Mouse (Mus musculus): ENCODE measurements around the gene Alkbh5. TPM values are rescaled to one million over a fixed set of nuclear protein-coding genes. Genes with fewer than 3 reads are reported as not detected.
A peak's percentile ranks its signal among the peaks of the same experiment; 100 is the strongest.

Gene Alkbh5
- 29.3 and 30.4 TPM in 2 replicates for polyA plus RNA-seq (2012; ENCODE audit: insufficient read depth, insufficient read length, missing spikeins)

DNA sequence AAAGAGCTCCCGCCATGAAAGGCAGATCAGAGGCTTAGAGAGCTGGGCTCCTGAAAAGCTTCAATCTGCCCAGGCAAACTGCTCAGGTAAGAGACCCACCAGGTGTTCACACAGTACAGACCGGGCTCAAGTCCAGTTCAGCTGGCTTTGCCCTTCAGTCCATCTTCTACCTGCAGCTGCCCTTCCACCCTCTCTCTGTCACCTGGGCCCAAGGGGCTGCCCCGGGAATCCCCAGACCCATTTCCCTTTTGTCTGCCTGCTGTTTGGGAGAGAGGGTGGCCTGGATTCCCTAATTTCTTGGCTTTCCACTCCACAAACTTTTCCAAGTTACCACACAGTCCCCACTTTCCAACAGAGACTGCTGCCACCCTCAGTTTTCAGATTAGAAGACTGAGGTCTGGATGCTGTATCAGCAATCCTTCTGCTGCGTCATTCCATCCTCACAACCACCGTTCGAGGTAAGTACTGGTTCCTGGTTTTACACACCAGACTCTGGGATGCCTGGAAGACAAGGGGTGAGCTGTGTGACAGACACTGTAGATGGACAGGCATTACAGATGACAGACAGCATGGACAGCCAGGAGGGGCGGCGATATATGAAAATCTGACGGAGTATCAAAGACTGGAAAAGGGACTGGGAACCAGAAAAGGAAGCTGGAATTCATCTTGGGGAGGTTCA lies at the start of gene Alkbh5:
Gene Alkbh5 (plus strand): TSS at position 202 of the 679 bp plus-strand sequence.
- H3K27ac ChIP-seq (replicated peaks; ENCODE audit: low read depth, low read length) = peak within 1 kb of the TSS; percentile 99
- H3K4me1 ChIP-seq (ENCODE audit: control insufficient read depth, insufficient read depth, insufficient read length, low read length) = peaks cover 9% of the 10 kb centered on the region
- H3K4me3 ChIP-seq (ENCODE audit: insufficient read depth, low read depth, low read length) = peak within 1 kb of the TSS; percentile 82

DNA sequence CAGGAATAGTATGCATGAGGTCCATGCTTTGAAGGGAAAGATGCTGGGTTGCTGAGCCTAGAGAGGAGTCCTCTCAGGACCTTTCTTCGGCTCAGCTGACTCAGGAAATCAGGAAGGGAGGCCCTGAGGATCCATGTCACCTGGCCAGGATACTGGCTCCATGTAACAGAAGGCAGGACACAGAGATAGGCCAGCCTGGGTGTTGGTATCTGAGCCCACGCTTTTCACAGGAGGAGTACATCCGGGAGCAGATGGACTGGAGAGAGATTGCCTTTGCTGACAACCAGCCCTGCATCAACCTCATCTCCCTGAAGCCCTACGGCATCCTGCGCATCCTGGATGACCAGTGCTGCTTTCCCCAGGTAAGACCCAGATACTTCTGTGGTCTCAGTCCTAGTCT lies 43.5 kb upstream of the Alkbh5 start:
- no peak overlapping the region for H3K27ac ChIP-seq (replicated peaks; ENCODE audit: low read depth, low read length)
- H3K4me1 ChIP-seq (ENCODE audit: control insufficient read depth, insufficient read depth, insufficient read length, low read length) = no peaks in the 10 kb centered on the region
- H3K4me3 ChIP-seq (ENCODE audit: insufficient read depth, low read depth, low read length) = no peak overlapping the region

DNA sequence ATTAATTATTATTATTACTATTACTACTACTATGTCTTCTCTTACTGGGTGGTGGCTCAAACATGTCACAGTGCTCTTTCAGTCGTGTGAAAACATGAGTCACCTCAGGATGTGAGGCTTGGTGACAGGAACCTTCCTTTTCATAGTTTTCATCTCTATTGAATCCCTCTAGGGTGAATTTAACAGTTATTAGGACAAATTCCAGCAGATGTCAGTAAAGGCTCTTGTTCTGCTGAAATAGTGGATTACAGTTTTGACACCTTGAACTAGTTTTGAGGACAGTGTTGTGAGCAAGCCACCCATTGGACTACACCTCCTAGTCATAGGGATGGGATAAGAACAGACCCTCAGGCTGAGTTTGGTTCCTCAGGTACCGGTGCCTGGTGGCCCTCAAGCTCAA lies 40.5 kb upstream of the Alkbh5 start:
- Histone ChIP-seq H3K27ac (replicated peaks; ENCODE audit: low read depth, low read length) (no peak overlapping the region), H3K4me1 (ENCODE audit: control insufficient read depth, insufficient read depth, insufficient read length, low read length) (no peaks in the 10 kb centered on the region), H3K4me3 (ENCODE audit: insufficient read depth, low read depth, low read length) (no peak overlapping the region)

DNA sequence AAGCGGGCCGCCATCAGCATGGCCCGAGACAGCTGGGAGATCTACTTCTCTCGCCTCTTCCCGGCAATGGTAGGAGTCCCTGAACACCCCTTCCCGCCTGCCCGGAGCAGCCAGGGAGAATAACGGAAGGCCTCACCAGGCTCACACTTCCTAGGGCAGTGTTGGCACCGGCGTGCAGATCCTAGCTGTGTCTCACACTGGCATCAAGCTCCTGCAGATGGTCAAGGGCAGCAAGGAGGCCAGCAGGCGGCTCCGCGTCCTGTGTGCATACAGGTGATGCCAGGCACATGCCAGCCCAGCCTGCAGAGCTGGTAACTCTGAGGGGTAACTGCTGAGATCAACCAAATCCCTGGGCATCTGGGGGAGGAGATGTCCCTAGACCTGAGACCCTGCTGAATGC lies 28.9 kb upstream of the Alkbh5 start:
- no peak overlapping the region for H3K27ac ChIP-seq (replicated peaks; ENCODE audit: low read depth, low read length)
- H3K4me1 ChIP-seq (ENCODE audit: control insufficient read depth, insufficient read depth, insufficient read length, low read length) = no peaks in the 10 kb centered on the region
- H3K4me3 ChIP-seq (ENCODE audit: insufficient read depth, low read depth, low read length) = no peak overlapping the region

GRCm38 (mm10) chr11:60508950-60509349 lies 27.2 kb upstream of the Alkbh5 start:
- Histone ChIP-seq H3K4me3 (ENCODE audit: insufficient read depth, low read depth, low read length) (peak overlapping the region; percentile 41), H3K4me1 (ENCODE audit: control insufficient read depth, insufficient read depth, insufficient read length, low read length) (no peaks in the 10 kb centered on the region), H3K27ac (replicated peaks; ENCODE audit: low read depth, low read length) (no peak overlapping the region)

GRCm38 (mm10) chr11:60509500-60509899 lies 26.7 kb upstream of the Alkbh5 start:
- Histone ChIP-seq H3K27ac (replicated peaks; ENCODE audit: low read depth, low read length) (no peak overlapping the region), H3K4me3 (ENCODE audit: insufficient read depth, low read depth, low read length) (peak overlapping the region; percentile 41), H3K4me1 (ENCODE audit: control insufficient read depth, insufficient read depth, insufficient read length, low read length) (no peaks in the 10 kb centered on the region)

- Histone ChIP-seq H3K27ac (replicated peaks; ENCODE audit: low read depth, low read length) (no peak overlapping the region), H3K4me1 (ENCODE audit: control insufficient read depth, insufficient read depth, insufficient read length, low read length) (no peaks in the 10 kb centered on the region), H3K4me3 (ENCODE audit: insufficient read depth, low read depth, low read length) (no peak overlapping the region)
These were observed 24.3 kb upstream of the Alkbh5 start for GRCm38 (mm10) chr11:60511893-60512292.

DNA sequence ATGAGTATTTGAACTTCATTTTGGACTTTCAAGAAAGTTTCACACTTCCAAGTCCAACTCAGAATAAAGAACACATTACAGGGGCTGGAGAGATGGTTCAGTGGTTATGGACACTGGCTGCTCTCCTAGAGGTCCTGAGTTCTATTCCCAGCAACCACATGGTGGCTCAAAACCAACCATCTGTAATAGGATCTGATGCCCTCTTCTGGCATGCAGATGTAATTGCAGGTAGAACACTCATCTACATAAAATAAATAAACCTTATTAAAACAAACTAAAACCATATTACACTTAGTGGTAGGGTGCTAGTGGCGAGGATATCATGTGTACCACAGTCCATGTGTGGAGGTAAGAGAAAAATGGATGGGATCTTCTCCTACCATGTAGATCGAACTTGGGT lies 23.7 kb upstream of the Alkbh5 start:
- H3K27ac ChIP-seq (replicated peaks; ENCODE audit: low read depth, low read length) = no peak overlapping the region
- H3K4me1 ChIP-seq (ENCODE audit: control insufficient read depth, insufficient read depth, insufficient read length, low read length) = no peaks in the 10 kb centered on the region
- H3K4me3 ChIP-seq (ENCODE audit: insufficient read depth, low read depth, low read length) = no peak overlapping the region

GRCm38 (mm10) chr11:60514941-60515340 lies 21.2 kb upstream of the Alkbh5 start:
- H3K4me3 ChIP-seq (ENCODE audit: insufficient read depth, low read depth, low read length) = no peak overlapping the region
- no peaks in the 10 kb centered on the region for H3K4me1 ChIP-seq (ENCODE audit: control insufficient read depth, insufficient read depth, insufficient read length, low read length)
- H3K27ac ChIP-seq (replicated peaks; ENCODE audit: low read depth, low read length) = no peak overlapping the region

DNA sequence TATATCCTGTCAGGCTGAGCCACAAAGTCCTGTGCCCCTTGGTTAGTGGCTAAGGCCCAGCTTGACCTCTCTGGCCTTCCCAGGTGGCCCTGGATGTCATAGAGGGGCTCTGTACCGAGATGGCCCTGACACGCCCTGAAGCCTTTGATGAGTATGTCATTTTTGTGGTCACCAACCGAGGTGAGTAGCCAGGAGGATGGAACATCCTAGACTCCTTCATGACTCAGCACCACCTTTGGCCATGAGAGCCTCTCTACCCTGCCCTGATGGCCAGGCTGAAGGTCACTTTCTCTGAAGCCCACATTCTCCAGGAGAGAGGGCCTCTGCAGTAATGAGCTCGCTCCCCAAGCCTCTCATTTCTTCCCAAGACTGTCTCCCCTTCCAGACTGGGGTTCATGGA lies 17.9 kb upstream of the Alkbh5 start:
- H3K27ac ChIP-seq (replicated peaks; ENCODE audit: low read depth, low read length) = no peak overlapping the region
- H3K4me1 ChIP-seq (ENCODE audit: control insufficient read depth, insufficient read depth, insufficient read length, low read length) = no peaks in the 10 kb centered on the region
- H3K4me3 ChIP-seq (ENCODE audit: insufficient read depth, low read depth, low read length) = no peak overlapping the region

- no peaks in the 10 kb centered on the region for H3K4me1 ChIP-seq (ENCODE audit: control insufficient read depth, insufficient read depth, insufficient read length, low read length)
- H3K27ac ChIP-seq (replicated peaks; ENCODE audit: low read depth, low read length) = no peak overlapping the region
- no peak overlapping the region for H3K4me3 ChIP-seq (ENCODE audit: insufficient read depth, low read depth, low read length)
These were observed 14.2 kb upstream of the Alkbh5 start for GRCm38 (mm10) chr11:60522027-60522426.

- Histone ChIP-seq H3K27ac (replicated peaks; ENCODE audit: low read depth, low read length) (no peak overlapping the region), H3K4me3 (ENCODE audit: insufficient read depth, low read depth, low read length) (no peak overlapping the region), H3K4me1 (ENCODE audit: control insufficient read depth, insufficient read depth, insufficient read length, low read length) (no peaks in the 10 kb centered on the region)
These were observed 13.4 kb upstream of the Alkbh5 start for GRCm38 (mm10) chr11:60522661-60523365.

DNA sequence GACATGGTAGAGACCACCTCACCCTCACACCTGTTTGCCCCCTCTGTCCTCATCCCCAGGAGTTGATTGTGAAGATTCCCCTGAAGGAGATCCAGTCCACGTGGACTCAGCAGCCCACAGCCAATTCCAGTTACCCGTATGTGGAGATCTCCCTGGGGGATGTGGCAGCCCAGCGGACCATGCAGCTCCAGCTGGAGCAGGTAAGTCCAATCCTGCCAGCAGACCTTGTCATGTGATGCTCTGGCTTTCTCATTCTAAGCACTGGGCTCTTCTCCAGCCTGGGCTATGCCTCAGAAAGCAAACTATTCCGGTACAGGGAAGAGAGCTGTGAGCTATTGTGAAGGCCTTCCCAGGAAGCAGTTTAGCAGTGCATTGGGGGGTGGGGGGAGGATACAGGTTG lies 9.7 kb upstream of the Alkbh5 start:
- Histone ChIP-seq H3K4me3 (ENCODE audit: insufficient read depth, low read depth, low read length) (no peak overlapping the region), H3K27ac (replicated peaks; ENCODE audit: low read depth, low read length) (no peak overlapping the region), H3K4me1 (ENCODE audit: control insufficient read depth, insufficient read depth, insufficient read length, low read length) (no peaks in the 10 kb centered on the region)

GRCm38 (mm10) chr11:60535676-60536075 lies 505 bp upstream of the Alkbh5 start:
- Histone ChIP-seq H3K27ac (replicated peaks; ENCODE audit: low read depth, low read length) (peak overlapping the region; percentile 99), H3K4me3 (ENCODE audit: insufficient read depth, low read depth, low read length) (0 out of 2 replicates have a peak overlapping the region, but pooled peaks have one; percentile 82), H3K4me1 (ENCODE audit: control insufficient read depth, insufficient read depth, insufficient read length, low read length) (peaks cover 9% of the 10 kb centered on the region)

DNA sequence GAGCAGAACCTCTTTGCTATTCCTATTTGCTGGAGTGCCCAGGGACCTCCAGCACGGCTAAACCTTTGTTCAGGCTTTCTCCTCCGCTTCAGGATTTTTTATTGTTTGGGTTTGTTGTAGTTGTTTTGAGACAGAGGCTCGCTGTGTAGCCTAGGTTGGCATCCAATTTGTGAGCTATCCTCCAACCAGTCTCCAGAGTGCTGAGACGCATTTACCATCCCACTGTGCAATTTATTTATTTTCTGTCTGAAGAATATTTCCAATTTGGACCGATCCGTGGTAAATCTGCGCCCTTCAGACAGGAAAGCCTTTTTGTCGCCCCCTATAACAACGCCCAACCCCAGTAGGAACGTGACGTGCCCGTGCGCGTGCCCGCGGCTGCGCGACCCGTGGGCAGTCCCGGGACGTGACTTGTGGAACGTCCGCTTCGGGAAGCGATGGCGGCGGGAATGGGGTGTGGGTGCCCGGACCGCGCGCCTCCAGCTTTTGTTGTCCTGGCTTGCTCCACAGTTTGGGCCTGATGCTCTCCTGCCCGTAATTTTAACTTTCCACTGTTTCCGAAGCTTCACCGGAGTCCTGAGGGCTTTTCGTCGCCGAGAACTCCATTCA lies 782 bp downstream of the Alkbh5 start:
- Histone ChIP-seq H3K4me3 (ENCODE audit: insufficient read depth, low read depth, low read length) (peak overlapping the region; percentile 82), H3K27ac (replicated peaks; ENCODE audit: low read depth, low read length) (peak overlapping the region; percentile 99), H3K4me1 (ENCODE audit: control insufficient read depth, insufficient read depth, insufficient read length, low read length) (peaks cover 9% of the 10 kb centered on the region)
